Mouse (Mus musculus): ENCODE data around the gene Clmn.

GRCm38 (mm10) chr12:104746601-104747000 lies 118.3 kb downstream of the Clmn start:
- TF ChIP-seq CTCF (IDR thresholded peaks at IDR 0.05; ENCODE audit: low read depth) (no peak), EP300 (IDR thresholded peaks at IDR 0.05; ENCODE audit: low read depth) (no peak)

Data from heart, postnatal 0 days (tissue).